Mouse (Mus musculus): ENCODE measurements at regions not wholly inside any gene's neighbourhood (a gene's known extent, or its start where the extent isn't known, plus 50 kb on each side); places are given as distances from the start of the nearest gene placed in this dataset.

DNA sequence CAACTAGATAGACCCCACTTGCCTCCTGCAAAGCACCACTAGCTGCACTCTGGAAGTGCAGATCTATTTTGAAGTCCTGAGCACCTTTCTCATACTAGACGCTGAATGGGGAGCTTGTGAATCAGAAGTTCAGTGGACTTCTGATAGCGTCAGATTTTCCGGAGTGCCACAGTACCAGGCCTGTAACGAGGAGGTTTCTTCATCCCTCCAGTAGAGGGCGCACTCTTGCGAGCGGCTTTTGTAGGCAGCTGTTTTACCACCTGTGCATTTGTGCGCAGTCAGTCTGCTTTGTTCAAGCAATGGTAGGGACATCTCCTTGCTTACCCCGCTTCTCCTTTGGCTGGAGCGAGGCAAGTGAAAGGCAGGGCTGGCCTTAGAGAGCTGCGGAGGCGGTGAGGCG, 56.9 kb upstream of the Arhgef9 start:
- no peak for TF ChIP-seq E2F4 (IDR thresholded peaks at IDR 0.05; ENCODE audit: insufficient replicate concordance, low read depth, low read length)
- TF ChIP-seq TBP (conservative IDR thresholded peaks at IDR 0.05; ENCODE audit: low read depth, low read length), result no peak
- no peak for TF ChIP-seq CHD1 (IDR thresholded peaks at IDR 0.05; ENCODE audit: low read depth, low read length)
- TF ChIP-seq POLR2A (IDR thresholded peaks at IDR 0.05; ENCODE audit: low read depth, low read length), result no peak
- TF ChIP-seq SIN3A (IDR thresholded peaks at IDR 0.05; ENCODE audit: low read length), result no peak
